Mouse (Mus musculus) layer of hippocampus, adult 2 months (tissue): ENCODE results near the gene Ftl1. TPM values are rescaled to one million over a fixed set of nuclear protein-coding genes. Genes with fewer than 3 reads are reported as not detected.
A peak's percentile ranks its signal among the peaks of the same experiment; 100 is the strongest.

Source experiments
- DNase-seq, 2 experiments: peaks; one replicate each; pipeline ENCODE4 v3.0.0; 2022; ENCODE audit warnings: low spot score in 2 of 2
- H3K27ac ChIP-seq: fragments of 200-600 bp; 2 replicates; pipeline ENCODE4 v1.8.1; 2022
- H3K4me3 ChIP-seq: fragments of 200-600 bp; 2 replicates; pipeline ENCODE4 v1.8.1; 2022; ENCODE audit warnings: mild to moderate bottlenecking
- CTCF ChIP-seq: fragments of 200-600 bp; conservative IDR thresholded peaks from 2 replicates; pipeline ENCODE4 v1.8.1; 2022; ENCODE audit warnings: antibody characterized with exemption, mild to moderate bottlenecking, moderate library complexity
- microRNA-seq, 2 experiments: library from miRNA; unstranded; fragments of <30 nt; microRNA quantifications; one replicate each; pipeline ENCODE4 v1.2.0; 2021
- total RNA-seq, 2 experiments: library from RNA; stranded (reverse); gene quantifications; 2 replicates each; pipeline ENCODE4 v1.2.3; 2021

The Ftl1 gene
- total RNA-seq, 2 experiments from 2014 or later = 186 to 204 TPM

DNA sequence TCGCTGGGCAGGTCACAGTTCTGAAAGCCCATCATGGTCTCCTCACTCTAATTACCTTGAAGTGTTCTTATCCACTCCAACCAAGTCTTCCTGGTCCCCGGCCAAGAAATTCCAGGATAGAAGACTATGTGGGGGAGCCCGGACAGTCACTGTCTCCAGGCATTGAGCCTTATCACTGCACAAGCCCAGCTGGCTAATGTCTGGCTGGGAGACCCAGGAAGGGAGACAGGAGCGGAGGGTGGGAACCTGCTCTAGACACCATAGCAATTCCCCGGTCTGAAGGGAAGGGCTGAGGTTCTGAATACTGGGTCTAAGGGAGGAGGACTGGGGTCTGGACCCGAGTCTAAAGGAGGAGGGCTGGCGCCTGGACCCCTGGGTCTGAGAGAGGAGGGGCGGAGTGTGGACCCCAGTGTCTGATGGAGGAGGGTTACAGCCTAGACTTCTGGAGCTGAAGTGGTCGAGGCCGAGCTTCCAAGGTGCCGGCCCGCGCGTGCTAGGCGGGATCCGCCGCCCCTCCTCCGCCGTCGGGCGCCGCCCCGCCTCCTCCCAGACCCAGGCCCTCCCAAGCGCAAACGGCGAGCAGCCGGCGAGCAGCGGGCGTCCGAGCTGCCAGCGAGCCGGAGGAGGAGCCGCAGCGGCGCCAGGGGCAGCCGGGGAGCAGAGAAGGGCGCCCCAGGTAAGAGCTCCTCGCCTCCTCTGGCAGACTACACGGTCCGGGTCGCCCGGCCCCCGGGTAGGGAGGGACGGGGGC is 46.4 kb downstream of the Ftl1 start, which contains the start of gene Ntf5:
Gene Ntf5 (plus strand): TSS at position 583 of the 751 bp plus-strand sequence.
- no peak within 1 kb of the TSS for H3K27ac ChIP-seq
- H3K4me3 ChIP-seq = peak within 1 kb of the TSS; percentile 50
- no peak for DNase-seq
- TF ChIP-seq CTCF = no peak

DNA sequence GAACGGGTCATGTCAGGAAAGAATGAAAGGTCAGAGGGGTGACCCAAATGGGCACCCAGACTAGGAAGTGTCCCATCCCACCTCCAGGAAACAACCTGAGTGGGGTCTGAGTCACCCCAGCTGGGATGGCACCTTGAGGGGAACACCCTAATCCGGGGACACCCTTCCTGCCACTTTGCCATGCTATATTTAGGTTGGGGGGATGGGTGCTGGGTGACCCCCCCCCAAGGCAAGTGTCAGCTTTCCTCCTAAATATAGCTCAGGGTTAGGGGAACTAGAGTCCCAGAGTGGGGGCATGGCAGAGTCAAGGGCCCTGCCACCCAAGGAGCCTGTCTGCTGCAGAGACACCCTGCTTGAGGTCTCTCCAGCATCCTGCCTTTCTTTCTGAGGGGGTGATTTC is 47.3 kb downstream of the Ftl1 start:
- DNase-seq = no peak
- no peak overlapping the region for H3K4me3 ChIP-seq
- no peak overlapping the region for H3K27ac ChIP-seq
- TF ChIP-seq CTCF = no peak

DNA sequence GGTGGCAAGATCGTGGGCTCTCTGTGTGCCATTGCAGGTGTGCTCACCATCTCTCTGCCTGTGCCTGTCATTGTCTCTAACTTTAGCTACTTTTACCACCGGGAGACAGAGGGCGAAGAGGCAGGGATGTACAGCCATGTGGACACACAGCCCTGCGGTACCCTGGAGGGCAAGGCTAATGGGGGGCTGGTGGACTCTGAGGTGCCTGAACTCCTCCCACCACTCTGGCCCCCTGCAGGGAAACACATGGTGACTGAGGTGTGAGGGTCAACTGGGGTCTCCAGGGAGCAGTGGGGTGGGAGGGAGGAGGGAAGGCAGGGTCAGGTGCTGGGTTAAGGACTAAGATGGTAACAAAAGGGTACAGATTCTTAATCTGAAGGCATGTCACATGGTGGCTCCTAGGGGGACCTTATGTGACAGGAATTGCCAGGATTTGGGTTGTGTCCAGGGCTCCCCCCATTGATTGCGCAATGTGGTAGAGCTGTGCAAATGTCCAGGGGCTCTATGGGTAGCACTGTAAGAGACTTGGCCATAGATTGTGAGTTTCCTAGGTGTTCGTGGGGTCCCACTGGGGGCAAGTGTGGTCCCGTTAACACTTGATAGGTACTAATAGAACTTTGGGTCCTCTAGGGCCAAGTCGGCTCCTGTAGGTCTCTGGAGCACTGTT is 50.1 kb downstream of the Ftl1 start:
- no peak for TF ChIP-seq CTCF
- no peak for DNase-seq
- Histone ChIP-seq H3K27ac (no peak overlapping the region), H3K4me3 (no peak overlapping the region)

DNA sequence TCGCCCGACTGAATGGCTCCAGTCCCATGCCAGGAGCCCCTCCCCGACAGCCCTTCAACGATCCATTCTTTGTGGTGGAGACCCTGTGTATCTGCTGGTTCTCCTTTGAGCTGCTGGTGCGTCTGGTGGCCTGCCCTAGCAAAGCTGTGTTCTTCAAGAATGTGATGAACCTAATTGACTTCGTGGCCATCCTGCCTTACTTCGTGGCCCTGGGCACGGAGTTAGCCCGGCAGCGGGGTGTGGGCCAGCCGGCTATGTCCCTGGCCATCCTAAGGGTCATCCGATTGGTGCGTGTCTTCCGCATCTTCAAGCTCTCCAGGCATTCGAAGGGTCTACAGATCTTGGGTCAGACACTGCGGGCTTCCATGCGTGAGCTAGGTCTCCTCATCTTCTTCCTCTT is 50.7 kb downstream of the Ftl1 start:
- Histone ChIP-seq H3K4me3 (no peak overlapping the region), H3K27ac (no peak overlapping the region)
- TF ChIP-seq CTCF = no peak
- DNase-seq = no peak

DNA sequence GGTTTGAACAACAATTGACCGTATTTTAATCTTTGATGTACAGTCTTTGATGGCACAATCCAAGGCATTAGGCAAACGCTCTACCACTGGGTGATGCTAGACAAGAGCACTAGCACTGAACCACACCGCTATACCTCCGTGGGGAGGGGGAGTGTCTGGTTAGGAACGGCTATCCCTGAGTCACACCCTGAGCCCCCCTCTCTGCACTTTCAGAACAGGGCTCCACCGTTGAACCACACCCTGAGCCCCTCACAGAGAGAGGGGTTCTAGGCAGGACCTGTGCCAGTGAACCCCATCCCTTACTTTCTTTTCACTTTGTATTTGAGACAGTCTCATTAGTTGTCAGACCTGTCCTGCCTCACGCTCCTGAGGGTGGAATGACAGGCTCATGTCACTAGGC is 51.3 kb downstream of the Ftl1 start:
- Histone ChIP-seq H3K27ac (no peak overlapping the region), H3K4me3 (no peak overlapping the region)
- DNase-seq = no peak
- TF ChIP-seq CTCF = no peak

Small RNA genes lying within 50 kb of the gene (microRNA-seq; reads per million reads assigned to microRNA genes)
- gene Gm22133 = 0 reads per million in 2 experiments

Other genes starting within 250 kb of the Ftl1 start
- 1 to 10 TPM; 1.6 TPM for gene Dkkl1, start 247.7 kb downstream of the Ftl1 start, total RNA-seq
- gene Tead2, start 244.1 kb downstream of the Ftl1 start, total RNA-seq = 1 to 10 TPM; 4.3 to 5.7 TPM
- gene Cd37, start 220.8 kb downstream of the Ftl1 start, total RNA-seq = 1 to 10 TPM; 3.7 to 5.5 TPM
- gene Slc6a16, start 218.8 kb downstream of the Ftl1 start, total RNA-seq = 1 to 10 TPM; 1.7 to 2.8 TPM
- gene Slc6a21, start 182.4 kb downstream of the Ftl1 start, total RNA-seq = not detected
- 10 to 100 TPM; 12.8 to 16.5 TPM for gene Trpm4, start 126.1 kb downstream of the Ftl1 start, total RNA-seq
- gene Hrc, start 124.6 kb downstream of the Ftl1 start, total RNA-seq = under 1 TPM; 0.22 to 0.33 TPM
- gene Ppfia3, start 92.9 kb downstream of the Ftl1 start, total RNA-seq = 100 to 1,000 TPM; 133 to 138 TPM
- 100 to 1,000 TPM; 138 to 146 TPM for gene Lin7b, start 89.3 kb downstream of the Ftl1 start, total RNA-seq
- gene Snrnp70, start 64.1 kb downstream of the Ftl1 start, total RNA-seq = 100 to 1,000 TPM; 456 to 514 TPM
- not detected for gene Kcna7, start 54.2 kb downstream of the Ftl1 start, total RNA-seq
- not detected for gene Ntf5, start 46.2 kb downstream of the Ftl1 start, total RNA-seq
- not detected for gene Lhb, start 39.1 kb downstream of the Ftl1 start, total RNA-seq
- gene Gys1, start 25.0 kb downstream of the Ftl1 start, total RNA-seq = 10 to 100 TPM; 16.1 to 20.3 TPM
- gene Ruvbl2, start 21.8 kb downstream of the Ftl1 start, total RNA-seq = 10 to 100 TPM; 35.0 to 37.2 TPM
- gene Bax, start 7.0 kb upstream of the Ftl1 start, total RNA-seq = 10 to 100 TPM; 73.2 to 77.6 TPM
- gene Tulp2, start 22.0 kb upstream of the Ftl1 start, total RNA-seq = not detected
- gene Gm45808, start 26.9 kb upstream of the Ftl1 start, total RNA-seq = 1 to 10 TPM; 2.1 to 3.1 TPM
- 1 to 10 TPM; 4.3 to 4.4 TPM for gene Dhdh, start 28.9 kb upstream of the Ftl1 start, total RNA-seq
- gene Nucb1, start 50.5 kb upstream of the Ftl1 start, total RNA-seq = 10 to 100 TPM; 97.6 to 98.2 TPM
- 10 to 100 TPM; 19.0 to 25.8 TPM for gene Ppp1r15a, start 66.4 kb upstream of the Ftl1 start, total RNA-seq
- under 1 TPM; 0.52 to 0.79 TPM for gene Plekha4, start 66.4 kb upstream of the Ftl1 start, total RNA-seq
- gene Hsd17b14, start 95.0 kb upstream of the Ftl1 start, total RNA-seq = not detected
- 10 to 100 TPM; 20.6 to 28.2 TPM for gene Bcat2, start 110.3 kb upstream of the Ftl1 start, total RNA-seq
- not detected for gene Fgf21, start 155.6 kb upstream of the Ftl1 start, total RNA-seq
- gene Fut1, start 157.4 kb upstream of the Ftl1 start, total RNA-seq = not detected
- gene Izumo1, start 161.9 kb upstream of the Ftl1 start, total RNA-seq = not detected
- 1 to 10 TPM; 6.1 to 7.4 TPM for gene Rasip1, start 167.6 kb upstream of the Ftl1 start, total RNA-seq
- gene Mamstr, start 180.1 kb upstream of the Ftl1 start, total RNA-seq = 1 to 10 TPM; 1.2 to 4.8 TPM
- gene Fut2, start 206.5 kb upstream of the Ftl1 start, total RNA-seq = under 1 TPM; 0.13 to 0.25 TPM
- gene Ntn5, start 224.1 kb upstream of the Ftl1 start, total RNA-seq = 1 to 10 TPM; 6.3 to 9.3 TPM
- 1 to 10 TPM; 2.2 to 2.3 TPM for gene Sec1, start 234.5 kb upstream of the Ftl1 start, total RNA-seq
- 100 to 1,000 TPM; 184 to 211 TPM for gene Car11, start 240.0 kb upstream of the Ftl1 start, total RNA-seq
- gene Dbp, start 245.2 kb upstream of the Ftl1 start, total RNA-seq = 10 to 100 TPM; 69.2 to 72.8 TPM